Mouse (Mus musculus) C2C12 (cell line): ENCODE measurements around the gene Wdr47.

Experiments used
- CEBPB ChIP-seq: IDR thresholded peaks from one replicate; pipeline ENCODE4 v1.6.1; 2011; ENCODE audit warnings: low read depth, mild to moderate bottlenecking, control low read depth, moderate library complexity
- CTCF ChIP-seq: IDR thresholded peaks from one replicate; pipeline ENCODE4 v1.5.1; 2011; ENCODE audit not compliant: control insufficient read depth, insufficient read depth, insufficient read length
- MAX ChIP-seq: IDR thresholded peaks from one replicate; pipeline ENCODE4 v1.6.1; 2011; ENCODE audit warnings: mild to moderate bottlenecking, control low read depth
- MYOD1 ChIP-seq: IDR thresholded peaks from one replicate; pipeline ENCODE4 v1.6.1; 2011; ENCODE audit warnings: low read depth; ENCODE audit not compliant: control insufficient read depth, insufficient read length
- MYOG ChIP-seq: IDR thresholded peaks from one replicate; pipeline ENCODE4 v1.6.1; 2011; ENCODE audit not compliant: control insufficient read depth, insufficient read length; ENCODE audit errors: extremely low read depth

DNA sequence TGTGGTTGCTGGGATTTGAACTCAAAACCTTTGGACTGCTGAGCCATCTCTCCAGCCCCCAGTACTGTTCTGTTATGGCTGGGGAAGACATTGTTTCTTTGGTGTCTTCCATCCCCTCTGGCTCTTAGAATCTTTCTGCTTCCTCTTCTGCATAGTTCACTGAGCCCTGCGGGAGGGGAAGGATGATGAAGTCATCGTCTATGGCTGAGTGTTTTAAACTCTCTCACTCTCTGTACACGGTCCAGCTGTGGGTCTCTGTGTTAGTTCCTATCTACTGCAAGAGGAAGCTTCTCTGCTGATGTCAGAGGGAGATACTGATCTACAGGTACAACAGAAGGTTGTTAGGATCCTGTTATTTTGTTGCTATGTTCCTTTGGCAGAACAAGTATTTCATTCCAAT is 17.8 kb downstream of the Wdr47 start:
- TF ChIP-seq MAX (no peak), CTCF (no peak), MYOD1 (no peak), CEBPB (no peak), MYOG (no peak)
